Mouse (Mus musculus) liver, adult 2 months (tissue): Measurements from ENCODE around the gene Micall1.

Experiments used
- CTCF ChIP-seq: fragments of 200-500 bp; IDR thresholded peaks from 2 replicates; pipeline ENCODE4 v1.5.1; 2011; ENCODE audit warnings: low read depth, low read length, control low read depth
- POLR2A ChIP-seq: fragments of 200-500 bp; IDR thresholded peaks from 2 replicates; pipeline ENCODE4 v1.6.1; 2011; ENCODE audit warnings: low read length, control low read depth; ENCODE audit not compliant: insufficient read depth; ENCODE audit errors: extremely low read depth

DNA sequence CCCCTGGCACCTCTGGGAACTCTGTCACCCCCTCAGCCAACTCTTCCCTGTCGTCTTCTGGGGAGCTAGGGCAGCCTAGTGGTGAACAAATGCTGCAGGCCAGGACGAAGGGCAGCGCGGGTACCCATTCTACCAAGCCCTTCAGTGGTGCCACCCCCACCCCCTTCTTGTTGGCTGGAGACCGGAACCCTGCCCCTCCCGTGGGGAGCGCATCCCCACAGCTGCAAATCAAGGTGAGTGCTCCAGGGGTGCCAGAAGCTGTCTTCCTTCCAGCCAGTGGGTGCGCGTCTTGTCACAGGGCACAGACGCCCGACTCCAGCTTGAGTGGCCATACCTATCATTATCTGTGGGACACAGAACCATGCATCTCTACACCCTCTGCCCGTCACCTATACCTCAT is 18.4 kb downstream of the Micall1 start:
- TF ChIP-seq CTCF (no peak), POLR2A (no peak)
